8 mouse cellular contexts compared by ENCODE assay signal in the genomic region with DNA sequence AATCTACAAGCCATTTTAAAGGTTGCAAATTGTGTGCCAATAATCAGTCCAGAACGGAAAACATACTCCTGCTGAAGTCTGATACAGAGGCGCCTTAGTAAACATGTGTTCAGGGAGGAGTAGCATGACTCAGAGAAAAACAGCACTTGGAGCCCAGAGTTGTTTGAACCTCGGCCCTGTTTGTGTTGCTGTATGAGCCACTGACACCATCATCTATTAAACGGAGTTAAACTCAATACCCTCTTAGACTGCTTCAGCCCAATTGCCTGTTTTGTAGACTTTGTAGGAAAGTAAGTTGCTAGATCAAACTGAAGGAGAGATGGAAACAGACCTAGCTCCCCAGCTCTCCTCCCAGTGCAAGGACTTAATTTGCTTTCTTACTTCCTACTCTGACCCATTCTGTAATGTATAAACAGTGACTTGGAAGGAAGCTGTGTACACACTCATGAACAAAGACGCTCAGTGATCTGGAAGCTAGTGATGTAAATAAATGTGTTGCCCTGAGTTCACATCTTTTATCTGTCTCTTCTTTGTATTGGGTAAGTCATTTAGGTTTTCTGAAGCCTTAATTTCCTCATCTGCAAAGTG. TPM values are rescaled to one million over a fixed set of nuclear protein-coding genes. Genes with fewer than 3 reads are reported as not detected.
A peak's percentile ranks its signal among the peaks of the same experiment; 100 is the strongest.
DNase-seq lines count a peak whose midpoint lies in the region; ATAC-seq and TF ChIP-seq lines count a peak whose summit lies in the region.

No protein-coding gene starts in this region.

- peak; percentile 31 for DNase-seq in embryo, embryonic 10 days (ENCODE audit: low spot score)
- no peak for DNase-seq in embryo, embryonic 10.5 days (ENCODE audit: low spot score)
- peak; percentile 80 for DNase-seq in 3T3-L1 (ENCODE audit: low read depth, low spot score)
- DNase-seq in hindbrain, postnatal 0 days (ENCODE audit: low spot score) = no peak
- no peak for DNase-seq in thymus, postnatal 4 days
- DNase-seq in adrenal gland, adult 18-20 months (ENCODE audit: low spot score in 2 of 2) = no peak

- H3K9me3 ChIP-seq in embryonic facial prominence, embryonic 12.5 days = no peaks in the 10 kb centered on the region
- H3K9me3 ChIP-seq in hindbrain, postnatal 0 days (ENCODE audit: low read length) = no peaks in the 10 kb centered on the region

- no peak for ATAC-seq in embryonic facial prominence, embryonic 12.5 days (ENCODE audit: insufficient number of reproducible peaks, insufficient read depth, low FRiP score, low TSS enrichment)
- ATAC-seq in hindbrain, postnatal 0 days = 0 out of 2 replicates have a peak, but pooled peaks have one; percentile 1

- H3K27me3 ChIP-seq in embryonic facial prominence, embryonic 12.5 days = no peaks in the 10 kb centered on the region
- H3K27me3 ChIP-seq in hindbrain, postnatal 0 days (ENCODE audit: insufficient read depth, low read length) = no peaks in the 10 kb centered on the region

- H3K4me1 ChIP-seq in embryonic facial prominence, embryonic 12.5 days = peaks cover 6% of the 10 kb centered on the region
- H3K4me1 ChIP-seq in hindbrain, postnatal 0 days (ENCODE audit: insufficient read depth, low read length) = peaks cover 5% of the 10 kb centered on the region; the same call in 1 of the 2 replicates

- 39% methylated on average over 5 of the region's 5 CpGs for WGBS in embryonic facial prominence, embryonic 12.5 days
- 24% methylated on average over 5 of the region's 5 CpGs for WGBS in hindbrain, postnatal 0 days
- 11% methylated on average over 5 of the region's 5 CpGs for WGBS in macrophage (ENCODE audit: missing documents)

- no peak for TF ChIP-seq CTCF in hindbrain, postnatal 0 days (IDR thresholded peaks at IDR 0.05; ENCODE audit: low read depth)

- H3K27ac ChIP-seq in embryonic facial prominence, embryonic 12.5 days = peak overlapping the region; percentile 99
- H3K27ac ChIP-seq in hindbrain, postnatal 0 days = peak overlapping the region; percentile 99
- peak overlapping the region; percentile 83 for H3K27ac ChIP-seq in macrophage

- no peaks in the 10 kb centered on the region for H3K36me3 ChIP-seq in embryonic facial prominence, embryonic 12.5 days
- H3K36me3 ChIP-seq in hindbrain, postnatal 0 days (ENCODE audit: insufficient read depth, low read length) = no peaks in the 10 kb centered on the region
- H3K36me3 ChIP-seq in macrophage (ENCODE audit: inconsistent target) = no peaks in the 10 kb centered on the region

- H3K9ac ChIP-seq in embryonic facial prominence, embryonic 12.5 days = peak overlapping the region; percentile 99
- H3K9ac ChIP-seq in hindbrain, postnatal 0 days (replicated peaks; ENCODE audit: low read length) = peak overlapping the region; percentile 94

- peak overlapping the region; percentile 69 for H3K4me2 ChIP-seq in embryonic facial prominence, embryonic 12.5 days (replicated peaks)
- peak overlapping the region; percentile 74 for H3K4me2 ChIP-seq in hindbrain, postnatal 0 days (ENCODE audit: low read depth, low read length)

- peak overlapping the region; percentile 95 for H3K4me3 ChIP-seq in embryonic facial prominence, embryonic 12.5 days
- H3K4me3 ChIP-seq in hindbrain, postnatal 0 days (ENCODE audit: low read length) = peak overlapping the region; percentile 89
- H3K4me3 ChIP-seq in macrophage (ENCODE audit: inconsistent target) = peak overlapping the region; percentile 76

- H3K79me2 ChIP-seq in macrophage (ENCODE audit: inconsistent target) = peaks cover 34% of the 10 kb centered on the region

RNA-seq across cellular contexts. Expression of gene Ibtk, which starts 0.9 kb away (rescaled TPM):
- 39.4 and 45.7 TPM in 2 replicates for polyA plus RNA-seq in embryonic facial prominence, embryonic 12.5 days (2016; fragmentation: Nextera tagmentation; extraction: Ambion mirVana)
- 19.6 and 23.4 TPM in 2 replicates for total RNA-seq in hindbrain, postnatal 0 days (2014; rRNA removed)
- polyA plus RNA-seq in hindbrain, postnatal 0 days (2015; fragmentation: Nextera tagmentation; extraction: Ambion mirVana) = 17.1 and 18.0 TPM in 2 replicates
- total RNA-seq in macrophage (2018; cell fraction: chromatin; rRNA removed) = 10 to 100 TPM; 24.8 to 80.6 (median 54.5) TPM
- total RNA-seq in macrophage (2018; cell fraction: cytosol; rRNA removed) = 10 to 100 TPM; 13.3 to 25.5 (median 18.4) TPM
- 10 to 100 TPM; 16.4 to 57.9 (median 30.1) TPM for total RNA-seq in macrophage (2018; cell fraction: nucleus; rRNA removed)
- 8.8 to 14.7 TPM (median 10.1 TPM) in 3 replicates for polyA plus RNA-seq in macrophage (2018)
- total RNA-seq in adrenal gland, adult 18-20 months (2021) = 10 to 100 TPM; 24.0 to 43.4 TPM

Comparison
In these comparisons a context has a peak if more than half of its experiments do, and no peak if none do; other contexts are left out.
1. DNase-seq: peak in embryo, embryonic 10 days (single experiment) and 3T3-L1 (single experiment); none in embryo, embryonic 10.5 days (single experiment), hindbrain, postnatal 0 days (single experiment), thymus, postnatal 4 days (single experiment) and adrenal gland, adult 18-20 months (0 of 2).
2. Peak in every context shown above with its lines, with median percentiles within 50 percentile points of each other: H3K27ac ChIP-seq and H3K4me3 ChIP-seq.